Mouse (Mus musculus) cerebellum, adult 2 months (tissue): Measurements from ENCODE around the gene Blnk. TPM values are rescaled to one million over a fixed set of nuclear protein-coding genes. Genes with fewer than 3 reads are reported as not detected.

Experiments used
- DNase-seq, 2 experiments: peaks; one replicate each; pipeline ENCODE4 v3.0.0; 2021
- H3K27ac ChIP-seq: fragments of 200-500 bp; 2 replicates; pipeline ENCODE4 v1.5.1; 2012; ENCODE audit warnings: low read length, control low read depth, inconsistent platforms; ENCODE audit not compliant: insufficient read depth
- H3K27me3 ChIP-seq: fragments of 200-500 bp; 2 replicates; pipeline ENCODE4 v1.6.1; 2012; ENCODE audit warnings: inconsistent platforms, mild to moderate bottlenecking, low read length, moderate library complexity; ENCODE audit not compliant: control insufficient read depth, insufficient read depth
- H3K4me1 ChIP-seq: fragments of 200-500 bp; 2 replicates; pipeline ENCODE4 v1.6.1; 2011; ENCODE audit warnings: low read length; ENCODE audit not compliant: control insufficient read depth, insufficient read depth
- H3K4me3 ChIP-seq: fragments of 200-500 bp; replicated peaks from 2 replicates; pipeline ENCODE3; 2011; ENCODE audit warnings: mild to moderate bottlenecking, low read depth, low read length, control low read depth; ENCODE audit not compliant: insufficient read depth
- CTCF ChIP-seq: fragments of 200-500 bp; IDR thresholded peaks from 2 replicates; pipeline ENCODE4 v1.5.1; 2011; ENCODE audit warnings: low read depth, mild to moderate bottlenecking, control low read depth, low read length, moderate library complexity, borderline replicate concordance; ENCODE audit not compliant: insufficient read depth
- POLR2A ChIP-seq: fragments of 200-500 bp; IDR thresholded peaks from 2 replicates; pipeline ENCODE4 v1.6.1; 2011; ENCODE audit warnings: low read length, control low read depth, borderline replicate concordance; ENCODE audit not compliant: insufficient read depth
- WGBS: fragments of 180-500 bp; shearing (Covaris S2); methylation state at CpG from one replicate; pipeline ENCODE4 v1.1.7; 2018; 5-methylcytosine and 5-hydroxymethylcytosine counted together
- polyA plus RNA-seq: library from polyadenylated mRNA; depleted of rRNA; stranded (reverse); fragments of >200 nt; gene quantifications from 2 replicates; pipeline ENCODE4 v1.2.3, GENCODE M21; 2012; rRNA removed

Blnk gene
- 0.92 and 1.1 TPM in 2 replicates for polyA plus RNA-seq

GRCm38 (mm10) chr19:40994057-40994585, at the start of gene Blnk:
TSS of gene Blnk (minus strand) at chr19:40994535.
- no peak for TF ChIP-seq POLR2A
- no peak for TF ChIP-seq CTCF
- 17% methylated on average over 8 of the region's 8 CpGs for WGBS
- Histone ChIP-seq H3K4me1 (no peaks in the 10 kb centered on the region; the same call in 1 of the 2 replicates), H3K27ac (no peak within 1 kb of the TSS), H3K4me3 (no peak within 1 kb of the TSS), H3K27me3 (no peaks in the 10 kb centered on the region; the same call in 1 of the 2 replicates)
- no peak for DNase-seq

GRCm38 (mm10) chr19:41039110-41039509, 44.8 kb upstream of the Blnk start:
- no peak overlapping the region for H3K4me3 ChIP-seq
- no peak overlapping the region for H3K27ac ChIP-seq
- H3K4me1 ChIP-seq: no peaks in the 10 kb centered on the region
- TF ChIP-seq POLR2A: no peak
- 89% methylated on average over 7 of the region's 7 CpGs for WGBS
- H3K27me3 ChIP-seq: no peaks in the 10 kb centered on the region
- no peak for DNase-seq

GRCm38 (mm10) chr19:41035809-41036551, 41.6 kb upstream of the Blnk start:
- Histone ChIP-seq H3K4me3 (no peak overlapping the region), H3K27ac (no peak overlapping the region), H3K4me1 (no peaks in the 10 kb centered on the region), H3K27me3 (no peaks in the 10 kb centered on the region)
- TF ChIP-seq CTCF (no peak), POLR2A (no peak)
- DNase-seq: no peak
- WGBS: 54% methylated on average over 4 of the region's 4 CpGs

- 42% methylated on average over 6 of the region's 6 CpGs for WGBS
- Histone ChIP-seq H3K27me3 (no peaks in the 10 kb centered on the region), H3K4me3 (no peak overlapping the region), H3K4me1 (no peaks in the 10 kb centered on the region), H3K27ac (no peak overlapping the region)
- no peak for DNase-seq
- TF ChIP-seq POLR2A: no peak
Observed at GRCm38 (mm10) chr19:41031869-41032268, 37.5 kb upstream of the Blnk start.

GRCm38 (mm10) chr19:41031009-41031408, 36.7 kb upstream of the Blnk start:
- Histone ChIP-seq H3K4me3 (no peak overlapping the region), H3K27me3 (no peaks in the 10 kb centered on the region), H3K27ac (no peak overlapping the region), H3K4me1 (no peaks in the 10 kb centered on the region; the same call in 1 of the 2 replicates)
- TF ChIP-seq CTCF (no peak), POLR2A (no peak)
- WGBS: 83% methylated on average over 11 of the region's 11 CpGs
- no peak for DNase-seq

- 44% methylated on average over 6 of the region's 6 CpGs for WGBS
- H3K27ac ChIP-seq: no peak overlapping the region
Observed at GRCm38 (mm10) chr19:41030161-41030560, 35.8 kb upstream of the Blnk start.

GRCm38 (mm10) chr19:41029219-41029618, 34.9 kb upstream of the Blnk start, which contains the start of gene Dntt:
TSS of gene Dntt (plus strand) at chr19:41029275.
- no peak within 1 kb of the TSS for H3K4me3 ChIP-seq
- no peak within 1 kb of the TSS for H3K27ac ChIP-seq
- no peak for TF ChIP-seq CTCF
- TF ChIP-seq POLR2A: no peak
- no peaks in the 10 kb centered on the region; the same call in 1 of the 2 replicates for H3K4me1 ChIP-seq
- no peak for DNase-seq
- 79% methylated on average over 6 of the region's 6 CpGs for WGBS
- H3K27me3 ChIP-seq: no peaks in the 10 kb centered on the region

More at GRCm38 (mm10) chr19:41030161-41030560, 35.8 kb upstream of the Blnk start:
- no peaks in the 10 kb centered on the region; the same call in 1 of the 2 replicates for H3K4me1 ChIP-seq
- DNase-seq: no peak
- H3K27me3 ChIP-seq: no peaks in the 10 kb centered on the region
- TF ChIP-seq CTCF (no peak), POLR2A (no peak)
- no peak overlapping the region for H3K4me3 ChIP-seq

GRCm38 (mm10) chr19:41027601-41028000, 33.3 kb upstream of the Blnk start:
- WGBS: 95% methylated on average over 9 of the region's 9 CpGs
- H3K27me3 ChIP-seq: no peaks in the 10 kb centered on the region
- no peak overlapping the region for H3K4me3 ChIP-seq
- H3K4me1 ChIP-seq: no peaks in the 10 kb centered on the region; the same call in 1 of the 2 replicates
- TF ChIP-seq CTCF (no peak), POLR2A (no peak)
- no peak overlapping the region for H3K27ac ChIP-seq
- no peak for DNase-seq
